Mouse (Mus musculus) thymus, adult 2 months (tissue): ENCODE results near the gene Ptpn6.

Experiments
- CTCF ChIP-seq: fragments of 200-500 bp; IDR thresholded peaks from 2 replicates; pipeline ENCODE4 v1.5.1; 2012; ENCODE audit warnings: mild to moderate bottlenecking, control low read depth, low read length, moderate library complexity, borderline replicate concordance; ENCODE audit not compliant: control insufficient read depth, poor library complexity, insufficient read depth; ENCODE audit errors: extremely low read depth
- POLR2A ChIP-seq: fragments of 200-500 bp; IDR thresholded peaks from 2 replicates; pipeline ENCODE4 v1.6.1; 2012; ENCODE audit warnings: mild to moderate bottlenecking, low read length, control low read depth, moderate library complexity; ENCODE audit not compliant: control insufficient read depth, poor library complexity, insufficient read depth; ENCODE audit errors: extremely low read depth

GRCm38 (mm10) chr6:124690517-124690916, 48.0 kb downstream of the Ptpn6 start:
- no peak for TF ChIP-seq POLR2A
- no peak for TF ChIP-seq CTCF
